Mouse (Mus musculus): Measurements from ENCODE around the gene Slc4a4. TPM values are rescaled to one million over a fixed set of nuclear protein-coding genes. Genes with fewer than 3 reads are reported as not detected.
A peak's percentile ranks its signal among the peaks of the same experiment; 100 is the strongest.

Slc4a4 gene
- polyA plus RNA-seq, 1 experiment from 2014 or later: 26.1 TPM

DNA sequence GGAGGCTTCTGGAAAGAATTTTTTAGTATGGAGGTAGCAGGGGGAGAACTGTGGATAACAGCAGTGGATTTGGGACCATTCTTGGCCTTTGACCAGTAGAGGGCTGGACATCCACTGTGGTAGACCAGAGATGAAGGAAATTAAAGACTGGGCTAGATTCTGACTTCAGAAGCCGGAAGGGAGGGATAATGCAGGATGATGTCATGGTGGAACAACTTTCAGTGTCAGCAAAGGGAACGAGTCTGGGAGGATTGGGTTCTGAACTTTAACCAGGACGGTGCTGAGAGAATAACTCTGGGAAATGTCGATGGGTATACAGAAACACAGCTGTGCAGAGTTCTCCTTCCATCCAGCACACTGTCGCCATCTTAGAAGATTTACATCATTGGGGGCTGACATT is 175.7 kb downstream of the Slc4a4 start:
- DNase-seq (ENCODE audit: low spot score) (no peak), ATAC-seq (replicated peaks; ENCODE audit: low FRiP score, low read depth) (peak; percentile 29; the same call in 1 of the 2 replicates)
- no peak overlapping the region for H3K27ac ChIP-seq
- no peaks in the 10 kb centered on the region for H3K27me3 ChIP-seq (ENCODE audit: insufficient read depth, low read length)
- no peaks in the 10 kb centered on the region for H3K36me3 ChIP-seq (ENCODE audit: insufficient read depth, low read length)
- TF ChIP-seq CTCF (IDR thresholded peaks at IDR 0.05; ENCODE audit: low read depth): no peak
- 37% methylated on average over 5 of the region's 5 CpGs for WGBS
- H3K9ac ChIP-seq (ENCODE audit: low read depth, low read length): no peak overlapping the region
- no peak overlapping the region for H3K4me2 ChIP-seq (ENCODE audit: low read length)
- H3K4me1 ChIP-seq (replicated peaks; ENCODE audit: insufficient read depth, low read length): no peaks in the 10 kb centered on the region
- H3K4me3 ChIP-seq (replicated peaks; ENCODE audit: low read depth, low read length): no peak overlapping the region
- H3K9me3 ChIP-seq (replicated peaks; ENCODE audit: low read length): no peaks in the 10 kb centered on the region

DNA sequence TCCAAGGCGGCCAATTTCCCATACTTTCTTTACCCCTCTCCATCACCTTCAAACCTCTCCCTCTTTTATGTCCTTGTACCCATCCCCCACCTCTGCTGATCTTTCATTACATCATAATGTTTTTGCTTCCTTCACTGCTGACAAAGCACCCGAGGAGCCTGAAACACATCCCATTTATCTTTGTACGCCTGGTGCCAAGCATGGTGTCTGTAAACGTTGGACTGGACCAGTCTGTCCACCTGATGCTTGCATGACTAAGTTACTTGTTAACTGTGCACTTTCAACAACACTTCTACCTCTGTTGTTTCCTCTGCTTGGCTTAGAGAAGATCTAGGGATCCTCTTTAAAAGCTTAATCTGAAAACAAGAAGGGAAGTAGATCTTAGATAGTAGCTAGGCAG is 180.5 kb downstream of the Slc4a4 start:
- no peak overlapping the region for H3K27ac ChIP-seq
- H3K4me1 ChIP-seq (replicated peaks; ENCODE audit: insufficient read depth, low read length): no peaks in the 10 kb centered on the region
- no peak overlapping the region for H3K4me3 ChIP-seq (replicated peaks; ENCODE audit: low read depth, low read length)
- TF ChIP-seq CTCF (IDR thresholded peaks at IDR 0.05; ENCODE audit: low read depth): no peak
- H3K36me3 ChIP-seq (ENCODE audit: insufficient read depth, low read length): no peaks in the 10 kb centered on the region
- ATAC-seq (replicated peaks; ENCODE audit: low FRiP score, low read depth) (no peak), DNase-seq (ENCODE audit: low spot score) (no peak)
- no peak overlapping the region for H3K4me2 ChIP-seq (ENCODE audit: low read length)
- 53% methylated on average over 4 of the region's 4 CpGs for WGBS
- H3K27me3 ChIP-seq (ENCODE audit: insufficient read depth, low read length): no peaks in the 10 kb centered on the region
- H3K9me3 ChIP-seq (replicated peaks; ENCODE audit: low read length): no peaks in the 10 kb centered on the region
- no peak overlapping the region for H3K9ac ChIP-seq (ENCODE audit: low read depth, low read length)

- H3K4me3 ChIP-seq (replicated peaks; ENCODE audit: low read depth, low read length): no peak overlapping the region
- no peak overlapping the region for H3K4me2 ChIP-seq (ENCODE audit: low read length)
- no peaks in the 10 kb centered on the region for H3K36me3 ChIP-seq (ENCODE audit: insufficient read depth, low read length)
- TF ChIP-seq CTCF (IDR thresholded peaks at IDR 0.05; ENCODE audit: low read depth): no peak
- WGBS: 96% methylated on average over 5 of the region's 5 CpGs
- DNase-seq (ENCODE audit: low spot score): no peak
- no peaks in the 10 kb centered on the region for H3K27me3 ChIP-seq (ENCODE audit: insufficient read depth, low read length)
- no peaks in the 10 kb centered on the region for H3K4me1 ChIP-seq (replicated peaks; ENCODE audit: insufficient read depth, low read length)
- ATAC-seq (replicated peaks; ENCODE audit: low FRiP score, low read depth): no peak
- H3K27ac ChIP-seq: no peak overlapping the region
- no peak overlapping the region for H3K9ac ChIP-seq (ENCODE audit: low read depth, low read length)
- no peaks in the 10 kb centered on the region for H3K9me3 ChIP-seq (replicated peaks; ENCODE audit: low read length)
Observed at GRCm38 (mm10) chr5:89068072-89068471, 181.5 kb downstream of the Slc4a4 start.

DNA sequence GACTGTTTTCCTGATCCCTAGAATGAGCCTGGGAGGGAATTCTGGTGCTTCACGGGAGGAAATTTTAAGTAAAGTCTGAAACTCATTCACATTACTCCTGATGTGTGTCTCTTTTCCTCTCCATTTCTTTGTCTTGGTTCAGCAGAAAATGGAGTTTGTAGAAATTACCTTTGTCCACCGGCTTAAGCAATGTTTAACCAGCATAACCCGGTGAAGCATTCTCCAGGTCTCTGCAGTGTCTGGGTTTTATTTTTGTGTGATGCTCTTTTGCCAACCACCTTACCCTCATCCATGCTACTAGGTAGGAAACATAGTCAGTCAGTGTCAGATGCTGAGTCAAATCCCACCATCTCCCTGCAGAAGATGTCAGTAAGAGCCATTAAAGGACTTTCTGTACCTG is 183.4 kb downstream of the Slc4a4 start:
- no peaks in the 10 kb centered on the region for H3K9me3 ChIP-seq (replicated peaks; ENCODE audit: low read length)
- no peak for TF ChIP-seq CTCF (IDR thresholded peaks at IDR 0.05; ENCODE audit: low read depth)
- H3K4me1 ChIP-seq (replicated peaks; ENCODE audit: insufficient read depth, low read length): no peaks in the 10 kb centered on the region
- no peak overlapping the region for H3K9ac ChIP-seq (ENCODE audit: low read depth, low read length)
- 77% methylated on average over 3 of the region's 3 CpGs for WGBS
- H3K4me2 ChIP-seq (ENCODE audit: low read length): no peak overlapping the region
- DNase-seq (ENCODE audit: low spot score) (no peak), ATAC-seq (replicated peaks; ENCODE audit: low FRiP score, low read depth) (no peak)
- H3K4me3 ChIP-seq (replicated peaks; ENCODE audit: low read depth, low read length): no peak overlapping the region
- H3K27ac ChIP-seq: no peak overlapping the region
- H3K36me3 ChIP-seq (ENCODE audit: insufficient read depth, low read length): no peaks in the 10 kb centered on the region
- no peaks in the 10 kb centered on the region for H3K27me3 ChIP-seq (ENCODE audit: insufficient read depth, low read length)

GRCm38 (mm10) chr5:89071957-89072356 is 185.3 kb downstream of the Slc4a4 start:
- no peak for TF ChIP-seq CTCF (IDR thresholded peaks at IDR 0.05; ENCODE audit: low read depth)
- Histone ChIP-seq H3K9ac (ENCODE audit: low read depth, low read length) (no peak overlapping the region), H3K4me2 (ENCODE audit: low read length) (no peak overlapping the region), H3K36me3 (ENCODE audit: insufficient read depth, low read length) (no peaks in the 10 kb centered on the region), H3K27me3 (ENCODE audit: insufficient read depth, low read length) (no peaks in the 10 kb centered on the region), H3K4me1 (replicated peaks; ENCODE audit: insufficient read depth, low read length) (no peaks in the 10 kb centered on the region), H3K27ac (no peak overlapping the region), H3K4me3 (replicated peaks; ENCODE audit: low read depth, low read length) (no peak overlapping the region), H3K9me3 (replicated peaks; ENCODE audit: low read length) (no peaks in the 10 kb centered on the region)
- WGBS: 87% methylated on average over 4 of the region's 4 CpGs
- DNase-seq (ENCODE audit: low spot score): no peak
- ATAC-seq (replicated peaks; ENCODE audit: low FRiP score, low read depth): no peak

DNA sequence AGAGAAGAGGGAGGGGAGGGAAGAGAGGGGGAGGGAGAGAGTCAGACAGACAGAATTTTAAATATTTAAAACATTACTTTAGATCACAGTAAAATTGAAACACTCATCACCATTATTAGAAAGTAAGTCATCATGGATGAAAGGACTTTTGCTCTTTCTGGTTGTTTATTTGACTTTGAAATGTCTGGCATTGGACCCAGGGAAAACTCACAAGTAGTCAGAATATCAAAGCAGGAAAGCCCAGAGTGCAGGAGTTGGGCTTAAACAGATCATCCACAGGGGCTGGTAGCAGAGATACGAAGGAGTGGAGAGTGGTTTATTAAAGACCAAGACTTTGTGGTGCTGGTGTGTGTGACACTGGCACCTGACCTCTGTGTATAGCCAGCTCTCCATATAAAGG is 191.1 kb downstream of the Slc4a4 start:
- no peak overlapping the region for H3K4me2 ChIP-seq (ENCODE audit: low read length)
- no peaks in the 10 kb centered on the region for H3K27me3 ChIP-seq (ENCODE audit: insufficient read depth, low read length)
- ATAC-seq (replicated peaks; ENCODE audit: low FRiP score, low read depth): no peak
- no peak overlapping the region for H3K9ac ChIP-seq (ENCODE audit: low read depth, low read length)
- no peaks in the 10 kb centered on the region for H3K36me3 ChIP-seq (ENCODE audit: insufficient read depth, low read length)
- H3K4me3 ChIP-seq (replicated peaks; ENCODE audit: low read depth, low read length): no peak overlapping the region
- DNase-seq (ENCODE audit: low spot score): no peak
- H3K27ac ChIP-seq: no peak overlapping the region
- no peak for TF ChIP-seq CTCF (IDR thresholded peaks at IDR 0.05; ENCODE audit: low read depth)
- no peaks in the 10 kb centered on the region for H3K4me1 ChIP-seq (replicated peaks; ENCODE audit: insufficient read depth, low read length)
- 80% methylated on average over 1 of the region's 1 CpGs for WGBS
- no peaks in the 10 kb centered on the region for H3K9me3 ChIP-seq (replicated peaks; ENCODE audit: low read length)

- DNase-seq (ENCODE audit: low spot score): no peak
- no peak overlapping the region for H3K4me2 ChIP-seq (ENCODE audit: low read length)
- no peak overlapping the region for H3K9ac ChIP-seq (ENCODE audit: low read depth, low read length)
Observed at GRCm38 (mm10) chr5:89083476-89083875, 196.9 kb downstream of the Slc4a4 start.

More at GRCm38 (mm10) chr5:89083476-89083875, 196.9 kb downstream of the Slc4a4 start:
- ATAC-seq (replicated peaks; ENCODE audit: low FRiP score, low read depth): no peak
- TF ChIP-seq CTCF (IDR thresholded peaks at IDR 0.05; ENCODE audit: low read depth): no peak
- Histone ChIP-seq H3K27me3 (ENCODE audit: insufficient read depth, low read length) (no peaks in the 10 kb centered on the region), H3K36me3 (ENCODE audit: insufficient read depth, low read length) (no peaks in the 10 kb centered on the region), H3K4me1 (replicated peaks; ENCODE audit: insufficient read depth, low read length) (no peaks in the 10 kb centered on the region), H3K4me3 (replicated peaks; ENCODE audit: low read depth, low read length) (no peak overlapping the region), H3K9me3 (replicated peaks; ENCODE audit: low read length) (no peaks in the 10 kb centered on the region), H3K27ac (no peak overlapping the region)
- 84% methylated on average over 4 of the region's 4 CpGs for WGBS

All from kidney, postnatal 0 days (tissue).